Mouse (Mus musculus) hindbrain, embryonic 10.5 days (tissue): Measurements from ENCODE around the gene Atg4a-ps. TPM values are rescaled to one million over a fixed set of nuclear protein-coding genes. Genes with fewer than 3 reads are reported as not detected.
A peak's percentile ranks its signal among the peaks of the same experiment; 100 is the strongest.

Source experiments
- DNase-seq: peaks from one replicate; pipeline ENCODE4 v3.0.0-alpha.2; 2017; ENCODE audit warnings: low spot score
- H3K27ac ChIP-seq: fragments of 300-500 bp; sonication (generic); 2 replicates; pipeline ENCODE4 v1.5.1; 2016; ENCODE audit warnings: mild to moderate bottlenecking, moderate library complexity
- H3K27me3 ChIP-seq: fragments of 300-500 bp; sonication (generic); 2 replicates; pipeline ENCODE4 v1.6.1; 2016; ENCODE audit warnings: mild to moderate bottlenecking; ENCODE audit not compliant: poor library complexity, insufficient read depth, severe bottlenecking
- H3K36me3 ChIP-seq: fragments of 300-500 bp; sonication (generic); 2 replicates; pipeline ENCODE4 v1.6.1; 2016; ENCODE audit warnings: mild to moderate bottlenecking, moderate library complexity
- H3K4me1 ChIP-seq: fragments of 300-500 bp; sonication (generic); replicated peaks from 2 replicates; pipeline ENCODE4 v1.6.1; 2016; ENCODE audit warnings: mild to moderate bottlenecking
- H3K4me3 ChIP-seq: fragments of 300-500 bp; sonication (generic); 2 replicates; pipeline ENCODE4 v1.5.1; 2016; ENCODE audit warnings: mild to moderate bottlenecking, moderate library complexity
- H3K9me3 ChIP-seq: fragments of 300-500 bp; sonication (generic); 2 replicates; pipeline ENCODE4 v1.6.1; 2016; ENCODE audit warnings: mild to moderate bottlenecking, moderate library complexity
- WGBS: fragments of 180-500 bp; shearing (Covaris S2); methylation state at CpG from one replicate; pipeline ENCODE4 v1.1.7; 2016; 5-methylcytosine and 5-hydroxymethylcytosine counted together
- polyA plus RNA-seq: library from polyadenylated mRNA; unstranded; fragments of >200 nt; fragmentation: Nextera tagmentation; extraction: Ambion mirVana; gene quantifications from 2 replicates; pipeline ENCODE4 v1.2.1, GENCODE M21; 2016

Gene Atg4a-ps
- polyA plus RNA-seq, 1 experiment from 2014 or later, result 0.17 TPM

DNA sequence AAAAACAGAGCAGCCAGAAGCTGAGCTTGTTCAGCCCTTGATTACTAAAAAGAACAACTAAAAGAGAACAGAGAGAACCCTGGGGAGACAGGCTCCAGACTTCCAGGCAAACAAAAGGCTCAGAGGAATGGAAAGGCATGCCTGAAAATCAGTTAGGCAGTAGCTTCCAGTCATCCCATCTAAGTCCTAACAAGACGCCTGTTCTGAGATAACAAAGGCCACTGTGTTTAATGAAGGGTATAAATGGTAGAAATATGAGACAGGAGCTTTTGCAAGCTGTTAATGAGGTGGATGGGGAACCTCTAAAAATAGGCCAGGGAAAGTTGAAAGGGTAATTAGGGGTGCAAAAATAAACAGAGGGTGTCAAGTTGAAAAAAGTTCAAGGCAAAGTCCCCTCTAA lies 4.5 kb upstream of the Atg4a-ps start:
- Histone ChIP-seq H3K27me3 (no peaks in the 10 kb centered on the region), H3K4me1 (peaks cover 8% of the 10 kb centered on the region), H3K36me3 (no peaks in the 10 kb centered on the region), H3K4me3 (no peak overlapping the region), H3K9me3 (no peaks in the 10 kb centered on the region), H3K27ac (no peak overlapping the region)
- 28% methylated on average over 1 of the region's 1 CpGs for WGBS
- no peak for DNase-seq

- DNase-seq, result no peak
- no peak overlapping the region for H3K27ac ChIP-seq
- no peaks in the 10 kb centered on the region for H3K9me3 ChIP-seq
- no peaks in the 10 kb centered on the region for H3K27me3 ChIP-seq
- H3K4me1 ChIP-seq, result peaks cover 8% of the 10 kb centered on the region
- WGBS, result 79% methylated on average over 6 of the region's 6 CpGs
- H3K4me3 ChIP-seq, result no peak overlapping the region
- H3K36me3 ChIP-seq, result no peaks in the 10 kb centered on the region
Observed at GRCm38 (mm10) chr3:103649716-103650115, 3.8 kb upstream of the Atg4a-ps start.

GRCm38 (mm10) chr3:103648486-103648885 lies 2.6 kb upstream of the Atg4a-ps start:
- no peak for DNase-seq
- H3K4me3 ChIP-seq, result no peak overlapping the region
- peaks cover 8% of the 10 kb centered on the region for H3K4me1 ChIP-seq
- 86% methylated on average over 4 of the region's 4 CpGs for WGBS
- no peak overlapping the region for H3K27ac ChIP-seq
- no peaks in the 10 kb centered on the region for H3K27me3 ChIP-seq
- no peaks in the 10 kb centered on the region for H3K36me3 ChIP-seq
- no peaks in the 10 kb centered on the region for H3K9me3 ChIP-seq

DNA sequence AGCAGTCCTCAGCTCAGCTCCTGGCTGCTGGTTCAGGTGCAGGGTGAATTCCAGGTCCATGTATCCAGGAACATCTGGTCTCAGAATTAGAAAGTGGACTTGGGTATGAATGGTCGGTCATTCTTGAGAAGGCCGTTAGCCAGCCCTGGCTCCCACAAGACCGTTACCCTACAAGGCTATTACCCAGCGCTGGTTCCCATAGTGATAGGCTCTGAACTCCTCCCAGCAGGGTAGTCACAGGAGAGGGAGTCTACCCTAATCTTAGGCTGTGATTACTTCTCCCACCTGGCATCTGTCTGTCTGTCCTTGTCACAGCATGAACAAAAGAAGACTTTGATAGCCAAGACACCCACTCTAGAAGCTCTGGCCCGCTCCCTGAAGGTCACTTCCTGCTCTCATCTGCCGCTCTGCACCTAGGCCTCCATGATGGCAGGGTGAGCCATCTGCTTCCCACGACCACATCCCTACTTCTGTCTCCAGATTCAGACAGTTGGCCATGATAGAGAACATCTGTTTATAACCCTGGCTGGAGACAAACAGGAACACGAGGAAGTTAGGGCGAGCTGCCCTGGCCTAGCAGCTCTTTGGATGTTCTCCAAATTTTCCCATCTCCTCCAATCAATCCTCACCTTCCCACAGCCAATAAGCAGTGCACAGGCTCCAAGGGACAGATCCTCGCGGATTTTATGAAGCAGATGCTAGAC lies 1.4 kb upstream of the Atg4a-ps start:
- Histone ChIP-seq H3K27ac (no peak overlapping the region), H3K27me3 (no peaks in the 10 kb centered on the region), H3K9me3 (no peaks in the 10 kb centered on the region), H3K4me3 (no peak overlapping the region), H3K36me3 (no peaks in the 10 kb centered on the region), H3K4me1 (peaks cover 8% of the 10 kb centered on the region)
- no peak for DNase-seq
- 90% methylated on average over 11 of the region's 11 CpGs for WGBS

- Histone ChIP-seq H3K27me3 (no peaks in the 10 kb centered on the region), H3K27ac (peak overlapping the region; percentile 57), H3K4me1 (peaks cover 34% of the 10 kb centered on the region), H3K36me3 (no peaks in the 10 kb centered on the region), H3K9me3 (no peaks in the 10 kb centered on the region), H3K4me3 (no peak overlapping the region)
- DNase-seq, result no peak
- WGBS, result 53% methylated on average over 7 of the region's 7 CpGs
Observed at GRCm38 (mm10) chr3:103641301-103641700, 4.6 kb downstream of the Atg4a-ps start.

DNA sequence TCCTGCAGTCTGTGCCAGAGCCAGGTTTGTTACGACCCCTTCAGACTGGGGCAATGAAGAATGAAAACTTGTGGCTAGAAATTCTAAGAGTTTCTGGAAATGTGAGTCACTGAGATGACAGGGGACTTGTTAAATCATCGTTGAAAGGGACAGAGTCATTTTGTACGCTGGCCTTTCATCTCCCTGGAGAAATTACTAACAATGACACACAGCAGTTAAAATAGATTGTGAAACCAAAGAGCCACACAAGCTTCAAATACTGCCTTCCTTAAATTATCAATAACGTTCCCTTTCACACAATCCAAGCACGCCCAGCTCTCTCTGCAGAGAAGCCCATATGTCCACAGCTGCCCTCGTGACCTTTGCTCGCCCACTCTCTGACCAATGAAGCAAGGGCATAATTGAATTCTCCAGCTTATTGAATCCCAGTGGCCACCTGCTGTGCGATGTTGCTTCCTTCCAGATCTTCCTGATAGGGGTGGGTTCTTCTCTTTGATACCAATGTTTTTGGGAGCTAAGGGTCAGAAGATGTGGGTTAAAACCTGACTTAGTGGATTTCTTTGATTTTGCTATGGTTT lies 5.6 kb downstream of the Atg4a-ps start:
- peak; percentile 62 for DNase-seq
- Histone ChIP-seq H3K27ac (peak overlapping the region; percentile 62; the same call in 1 of the 2 replicates), H3K4me1 (peaks cover 44% of the 10 kb centered on the region), H3K27me3 (no peaks in the 10 kb centered on the region), H3K36me3 (no peaks in the 10 kb centered on the region), H3K4me3 (no peak overlapping the region), H3K9me3 (no peaks in the 10 kb centered on the region)
- WGBS, result 19% methylated on average over 8 of the region's 8 CpGs

GRCm38 (mm10) chr3:103637641-103638040 lies 8.2 kb downstream of the Atg4a-ps start:
- WGBS, result 92% methylated on average over 1 of the region's 1 CpGs

DNA sequence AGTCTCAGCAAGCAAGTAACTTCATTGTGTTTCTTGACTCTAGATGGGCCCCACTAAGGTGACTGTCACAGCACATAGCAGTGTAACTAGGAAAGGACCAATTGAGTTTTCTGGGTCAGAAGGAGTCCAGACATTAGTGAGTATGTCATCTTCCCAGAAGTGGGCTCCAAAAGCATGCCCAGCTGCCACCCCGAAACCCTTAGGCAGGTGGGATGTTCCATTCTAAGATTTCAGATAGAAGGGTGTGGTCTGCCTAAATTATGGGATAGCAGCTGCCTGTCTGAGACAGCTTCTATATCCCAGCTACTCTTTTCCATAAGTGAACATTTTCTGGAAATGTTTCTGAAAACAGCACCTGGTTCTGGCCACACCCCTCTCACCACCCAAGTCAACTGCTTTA lies 11.6 kb downstream of the Atg4a-ps start:
- H3K4me3 ChIP-seq, result no peak overlapping the region
- H3K27ac ChIP-seq, result no peak overlapping the region
- H3K4me1 ChIP-seq, result peaks cover 22% of the 10 kb centered on the region
- no peaks in the 10 kb centered on the region for H3K9me3 ChIP-seq
- WGBS, result 89% methylated on average over 1 of the region's 1 CpGs
- H3K27me3 ChIP-seq, result no peaks in the 10 kb centered on the region
- no peak for DNase-seq
- no peaks in the 10 kb centered on the region for H3K36me3 ChIP-seq

More at GRCm38 (mm10) chr3:103637641-103638040, 8.2 kb downstream of the Atg4a-ps start:
- DNase-seq, result no peak
- Histone ChIP-seq H3K36me3 (no peaks in the 10 kb centered on the region), H3K27me3 (no peaks in the 10 kb centered on the region), H3K9me3 (no peaks in the 10 kb centered on the region), H3K4me1 (peaks cover 47% of the 10 kb centered on the region), H3K27ac (no peak overlapping the region), H3K4me3 (no peak overlapping the region)

DNA sequence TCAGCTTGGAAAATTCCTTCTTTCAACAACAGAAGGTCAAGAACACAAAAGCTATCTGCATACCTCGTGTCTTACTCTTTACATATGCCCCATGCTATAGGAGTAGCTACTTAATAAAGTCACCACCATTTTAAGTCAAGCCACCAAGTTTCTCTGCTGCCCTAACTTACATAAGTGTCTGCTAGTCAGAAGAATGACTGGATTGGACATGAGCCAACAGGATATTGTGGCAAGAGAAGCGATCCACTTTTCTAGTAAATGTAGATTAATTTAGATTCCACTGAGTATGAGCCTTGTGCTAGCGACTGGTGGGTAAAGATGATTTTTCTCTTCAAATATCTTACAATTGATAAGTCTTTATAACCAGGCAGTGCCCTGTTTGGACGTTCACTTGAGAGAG lies 12.0 kb downstream of the Atg4a-ps start:
- WGBS, result 80% methylated on average over 4 of the region's 4 CpGs
- H3K36me3 ChIP-seq, result no peaks in the 10 kb centered on the region
- H3K4me1 ChIP-seq, result peaks cover 18% of the 10 kb centered on the region
- no peaks in the 10 kb centered on the region for H3K27me3 ChIP-seq
- H3K9me3 ChIP-seq, result no peaks in the 10 kb centered on the region
- no peak overlapping the region for H3K4me3 ChIP-seq
- H3K27ac ChIP-seq, result no peak overlapping the region
- no peak for DNase-seq

DNA sequence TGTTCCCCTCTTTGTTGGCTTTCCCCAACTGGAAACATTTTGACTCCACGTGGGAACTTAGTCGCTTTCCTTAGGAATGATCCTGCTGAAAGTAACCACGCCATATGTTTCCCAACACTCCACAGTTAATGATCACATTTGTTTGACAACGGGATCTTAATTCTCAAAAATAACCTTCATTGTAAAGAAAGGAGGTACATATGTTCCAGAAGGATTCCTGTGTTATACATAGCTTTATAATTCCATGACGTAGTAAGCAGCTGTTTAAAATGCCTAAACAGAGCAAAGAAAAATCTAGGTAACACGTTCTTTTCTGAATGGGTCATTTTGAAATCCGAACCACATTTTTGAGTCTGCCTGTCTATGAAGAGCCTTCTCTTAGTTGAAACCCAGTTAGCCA lies 12.7 kb downstream of the Atg4a-ps start:
- H3K4me1 ChIP-seq, result peaks cover 17% of the 10 kb centered on the region
- no peaks in the 10 kb centered on the region for H3K36me3 ChIP-seq
- 87% methylated on average over 7 of the region's 7 CpGs for WGBS
- no peak for DNase-seq
- H3K27me3 ChIP-seq, result no peaks in the 10 kb centered on the region
- H3K9me3 ChIP-seq, result no peaks in the 10 kb centered on the region
- H3K4me3 ChIP-seq, result no peak overlapping the region
- no peak overlapping the region for H3K27ac ChIP-seq

DNA sequence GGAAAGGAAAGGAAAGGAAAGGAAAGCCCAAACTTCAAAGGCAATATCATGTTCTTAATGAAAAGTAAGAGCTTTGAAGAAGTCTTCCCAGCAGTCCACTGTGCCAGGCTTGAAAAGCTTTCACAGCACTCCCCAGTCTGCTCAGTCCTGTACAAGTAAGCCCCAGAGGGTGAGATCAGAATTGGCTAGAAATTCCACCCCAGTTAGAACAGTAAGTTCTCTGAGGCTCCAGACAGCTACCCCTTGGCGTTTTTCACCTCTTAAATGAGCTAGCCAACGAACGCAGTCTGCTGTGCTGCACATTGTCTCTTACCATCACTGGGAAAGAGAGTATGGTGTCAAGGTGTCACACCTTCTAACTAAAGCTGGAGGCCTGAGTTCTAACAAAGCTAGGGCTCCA lies 18.2 kb downstream of the Atg4a-ps start:
- H3K4me1 ChIP-seq, result no peaks in the 10 kb centered on the region
- no peaks in the 10 kb centered on the region for H3K27me3 ChIP-seq
- DNase-seq, result no peak
- WGBS, result 89% methylated on average over 3 of the region's 3 CpGs
- no peaks in the 10 kb centered on the region for H3K36me3 ChIP-seq
- no peak overlapping the region for H3K4me3 ChIP-seq
- no peaks in the 10 kb centered on the region for H3K9me3 ChIP-seq
- H3K27ac ChIP-seq, result no peak overlapping the region

DNA sequence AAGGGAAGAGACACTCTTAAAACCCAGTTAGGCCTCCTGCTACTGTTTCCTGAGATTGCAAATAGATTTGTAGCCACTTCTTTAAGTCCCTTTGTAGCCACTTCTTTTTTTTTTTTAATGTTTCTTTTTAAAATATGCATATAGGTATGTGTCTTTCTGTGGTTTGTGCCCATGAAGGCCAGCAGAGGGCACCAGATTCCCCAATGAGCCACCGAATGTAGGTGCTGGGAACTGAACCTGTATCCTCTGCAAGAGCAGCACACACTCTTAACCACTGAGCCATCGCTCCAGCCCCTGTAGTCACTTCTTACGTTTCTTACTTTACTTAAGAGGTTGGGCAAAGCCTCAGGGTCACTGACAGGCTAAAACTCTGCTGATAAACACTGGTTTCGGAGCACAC lies 19.4 kb downstream of the Atg4a-ps start:
- DNase-seq, result no peak
- Histone ChIP-seq H3K27me3 (no peaks in the 10 kb centered on the region), H3K9me3 (no peaks in the 10 kb centered on the region), H3K4me3 (no peak overlapping the region), H3K36me3 (no peaks in the 10 kb centered on the region), H3K27ac (no peak overlapping the region), H3K4me1 (no peaks in the 10 kb centered on the region)
- 90% methylated on average over 4 of the region's 4 CpGs for WGBS

DNA sequence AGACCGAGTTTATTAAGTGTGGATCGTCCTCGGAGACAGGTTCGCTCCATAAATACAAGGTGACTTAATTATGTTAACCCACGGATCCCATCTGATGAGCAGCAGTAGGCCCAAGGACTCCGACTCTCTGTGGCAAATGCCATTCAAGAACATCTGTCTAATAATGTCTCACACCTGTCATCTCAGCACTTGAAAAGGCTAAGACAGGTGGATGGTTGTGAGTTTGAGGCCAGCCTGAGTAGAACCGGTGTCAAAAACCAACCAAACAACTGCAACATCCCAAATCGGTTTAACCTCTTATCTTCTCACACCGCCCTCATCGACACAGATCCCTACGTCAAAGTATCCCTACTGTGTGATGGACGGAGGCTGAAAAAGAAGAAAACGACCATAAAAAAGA lies 20.7 kb downstream of the Atg4a-ps start:
- H3K4me3 ChIP-seq, result no peak overlapping the region
- no peaks in the 10 kb centered on the region for H3K27me3 ChIP-seq
- DNase-seq, result no peak
- 92% methylated on average over 13 of the region's 13 CpGs for WGBS
- no peaks in the 10 kb centered on the region for H3K36me3 ChIP-seq
- no peaks in the 10 kb centered on the region for H3K9me3 ChIP-seq
- H3K27ac ChIP-seq, result no peak overlapping the region
- no peaks in the 10 kb centered on the region for H3K4me1 ChIP-seq
